In genomic region chr19:23006517-23007273, GRCm38 (mm10) we compare ENCODE assay signal across 9 mouse cellular contexts.
A peak's percentile ranks its signal among the peaks of the same experiment; 100 is the strongest.
DNase-seq lines count a peak whose midpoint lies in the region; ATAC-seq and TF ChIP-seq lines count a peak whose summit lies in the region.
"Had no signal": no experiment of that assay in that cellular context is flagged by ENCODE, and none has a peak within 500 bp of the region (broad histone marks: within the 10 kb centered on the region; RNA-seq: fewer than 3 reads in every experiment).

No protein-coding gene starts in this region.

- no peak for ATAC-seq in midbrain, postnatal 0 days (ENCODE audit: low FRiP score)

- no peaks in the 10 kb centered on the region for H3K36me3 ChIP-seq in midbrain, postnatal 0 days (ENCODE audit: insufficient read depth, low read length)
- H3K36me3 ChIP-seq: neural tube, embryonic 12.5 days had no signal

- peak; percentile 63 for DNase-seq in left cerebral cortex, postnatal 4 days
- DNase-seq in left cerebral cortex, adult 8-10 months (ENCODE audit: low spot score in 2 of 2), result no peak
- peak; percentile 5 for DNase-seq in CD4-positive helper T cell, adult 2 months (ENCODE audit: low read depth, low spot score)
- peak; percentile 27 to 44 for DNase-seq in adrenal gland, adult 18-20 months (ENCODE audit: low spot score in 2 of 2)
- DNase-seq in embryo, embryonic 11 days, result peak; percentile 38
- peak; percentile 23 for DNase-seq in induced T-regulatory cell, adult 2 months (ENCODE audit: low read depth)
- peak; percentile 71 for DNase-seq in midbrain, postnatal 0 days (ENCODE audit: low spot score)
- no peak for DNase-seq in natural killer cell, adult 2 months (ENCODE audit: low spot score in 2 of 2)

- intact Hi-C loops in left cerebral cortex, postnatal 4 days (cut with DNase I), result loop anchor here (5.0 kb wide), 1 partner anchor 131 kb away; no protein-coding TSS in a partner anchor

- H3K27me3 ChIP-seq in midbrain, postnatal 0 days (ENCODE audit: insufficient read depth, low read length), result no peaks in the 10 kb centered on the region
- H3K27me3 ChIP-seq: neural tube, embryonic 12.5 days had no signal

- 62% methylated on average over 11 of the region's 11 CpGs for WGBS in midbrain, postnatal 0 days

- no peaks in the 10 kb centered on the region for H3K9me3 ChIP-seq in midbrain, postnatal 0 days (ENCODE audit: low read length)
- H3K9me3 ChIP-seq: neural tube, embryonic 12.5 days had no signal

- no peak overlapping the region for H3K4me2 ChIP-seq in midbrain, postnatal 0 days (ENCODE audit: low read depth, low read length, poor library complexity, severe bottlenecking)
- H3K4me2 ChIP-seq: neural tube, embryonic 12.5 days had no signal

- H3K4me3 ChIP-seq in midbrain, postnatal 0 days (ENCODE audit: low read depth, low read length), result no peak overlapping the region
- H3K4me3 ChIP-seq: neural tube, embryonic 12.5 days had no signal

- H3K4me1 ChIP-seq in midbrain, postnatal 0 days (ENCODE audit: insufficient read depth, low read length), result no peaks in the 10 kb centered on the region
- H3K4me1 ChIP-seq: neural tube, embryonic 12.5 days had no signal

- H3K9ac ChIP-seq in midbrain, postnatal 0 days (replicated peaks; ENCODE audit: low read length, poor library complexity, severe bottlenecking), result no peak overlapping the region
- H3K9ac ChIP-seq: neural tube, embryonic 12.5 days had no signal

- TF ChIP-seq CTCF in midbrain, postnatal 0 days (IDR thresholded peaks at IDR 0.05), result peak; percentile 75

- H3K27ac ChIP-seq in midbrain, postnatal 0 days (ENCODE audit: low read depth, low read length), result no peak overlapping the region
- H3K27ac ChIP-seq: neural tube, embryonic 12.5 days had no signal

Comparison
In these comparisons a context has a peak if more than half of its experiments do, and no peak if none do; other contexts are left out.
1. DNase-seq: peak in left cerebral cortex, postnatal 4 days (single experiment), CD4-positive helper T cell, adult 2 months (single experiment), adrenal gland, adult 18-20 months (2 of 2), embryo, embryonic 11 days (single experiment), induced T-regulatory cell, adult 2 months (single experiment) and midbrain, postnatal 0 days (single experiment); none in left cerebral cortex, adult 8-10 months (0 of 2) and natural killer cell, adult 2 months (0 of 2).